ENCODE assay signal across 13 mouse cellular contexts in the genomic region with DNA sequence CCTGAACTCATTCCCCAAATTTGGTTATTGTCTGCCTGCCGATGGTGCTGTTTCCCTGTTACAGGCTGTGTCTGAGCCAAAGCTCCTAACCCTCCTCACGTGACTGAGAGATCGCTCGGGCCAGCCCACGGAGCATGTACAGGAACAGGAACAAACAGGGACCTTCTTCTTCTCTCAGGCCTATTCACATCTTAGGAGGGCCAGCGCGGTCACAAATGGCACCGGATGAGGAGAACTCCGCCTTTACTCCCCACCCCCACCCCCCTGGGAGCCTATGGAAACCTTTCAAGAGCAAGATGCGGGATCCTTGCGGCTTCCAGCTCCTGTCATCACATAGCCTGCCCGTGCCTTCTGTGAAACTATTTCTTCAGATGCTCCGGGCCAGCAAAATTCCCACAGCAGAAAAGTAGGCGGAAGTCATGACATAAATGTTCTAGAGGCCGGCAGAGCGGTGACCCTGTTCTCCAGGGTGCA. TPM values are rescaled to one million over a fixed set of nuclear protein-coding genes. Genes with fewer than 3 reads are reported as not detected.
A peak's percentile ranks its signal among the peaks of the same experiment; 100 is the strongest.
DNase-seq lines count a peak whose midpoint lies in the region; ATAC-seq and TF ChIP-seq lines count a peak whose summit lies in the region.
"Had no signal": no experiment of that assay in that cellular context is flagged by ENCODE, and none has a peak within 500 bp of the region (broad histone marks: within the 10 kb centered on the region; RNA-seq: fewer than 3 reads in every experiment).

No protein-coding gene starts in this region.

- ATAC-seq in midbrain, postnatal 0 days (ENCODE audit: low FRiP score), result no peak
- no peak for ATAC-seq in midbrain, embryonic 16.5 days
- ATAC-seq in liver, postnatal 0 days, result no peak
- no peak for ATAC-seq in hindbrain, embryonic 12.5 days (ENCODE audit: low FRiP score)

- H3K36me3 ChIP-seq in midbrain, postnatal 0 days (ENCODE audit: insufficient read depth, low read length), result no peaks in the 10 kb centered on the region
- H3K36me3 ChIP-seq in midbrain, embryonic 16.5 days (ENCODE audit: control insufficient read depth, insufficient read depth, low read length), result no peaks in the 10 kb centered on the region
- no peaks in the 10 kb centered on the region for H3K36me3 ChIP-seq in liver, postnatal 0 days (replicated peaks; ENCODE audit: insufficient read depth, low read length)
- H3K36me3 ChIP-seq in hindbrain, embryonic 12.5 days, result no peaks in the 10 kb centered on the region

- 77% methylated on average over 16 of the region's 16 CpGs for WGBS in midbrain, postnatal 0 days
- 77% methylated on average over 16 of the region's 16 CpGs for WGBS in midbrain, embryonic 16.5 days
- 70% methylated on average over 16 of the region's 16 CpGs for WGBS in liver, postnatal 0 days (ENCODE audit: insufficient replicate concordance)
- WGBS in hindbrain, embryonic 12.5 days, result 66% methylated on average over 16 of the region's 16 CpGs

- TF ChIP-seq EP300 in liver, postnatal 0 days (IDR thresholded peaks at IDR 0.05; ENCODE audit: low read depth), result no peak

- H3K9ac ChIP-seq in midbrain, postnatal 0 days (replicated peaks; ENCODE audit: low read length, poor library complexity, severe bottlenecking), result no peak overlapping the region
- no peak overlapping the region for H3K9ac ChIP-seq in midbrain, embryonic 16.5 days (ENCODE audit: low read depth, low read length)
- H3K9ac ChIP-seq in liver, postnatal 0 days (replicated peaks), result no peak overlapping the region
- no peak overlapping the region for H3K9ac ChIP-seq in hindbrain, embryonic 12.5 days

- TF ChIP-seq CTCF in midbrain, postnatal 0 days (IDR thresholded peaks at IDR 0.05), result no peak
- TF ChIP-seq CTCF in liver, postnatal 0 days (IDR thresholded peaks at IDR 0.05; ENCODE audit: low read depth), result no peak

- no peak overlapping the region for H3K4me3 ChIP-seq in midbrain, postnatal 0 days (ENCODE audit: low read depth, low read length)
- H3K4me3 ChIP-seq in midbrain, embryonic 16.5 days (ENCODE audit: low read depth, low read length), result no peak overlapping the region
- H3K4me3 ChIP-seq in liver, postnatal 0 days (ENCODE audit: low read depth, low read length), result no peak overlapping the region
- no peak overlapping the region for H3K4me3 ChIP-seq in hindbrain, embryonic 12.5 days

- DNase-seq in cerebellum, adult 11-12 months, result peak; percentile 48
- DNase-seq in cerebellum, postnatal 4 days (ENCODE audit: low spot score in 2 of 2), result no peak
- DNase-seq in midbrain, postnatal 0 days (ENCODE audit: low spot score), result no peak
- DNase-seq in heart, adult 9 months (ENCODE audit: low spot score in 2 of 2), result peak; percentile 60
- DNase-seq in left cerebral cortex, adult 11 months (ENCODE audit: low spot score), result no peak
- no peak for DNase-seq in liver, postnatal 0 days
- DNase-seq: B cell, adult 2 months; layer of hippocampus, postnatal 36 days; retina, postnatal 1 day had no signal

- H3K9me3 ChIP-seq in midbrain, postnatal 0 days (ENCODE audit: low read length), result no peaks in the 10 kb centered on the region
- no peaks in the 10 kb centered on the region for H3K9me3 ChIP-seq in midbrain, embryonic 16.5 days (replicated peaks; ENCODE audit: control insufficient read depth, low read length, poor library complexity, severe bottlenecking)
- H3K9me3 ChIP-seq in liver, postnatal 0 days (ENCODE audit: low read length), result no peaks in the 10 kb centered on the region
- no peaks in the 10 kb centered on the region for H3K9me3 ChIP-seq in hindbrain, embryonic 12.5 days (replicated peaks)

- H3K4me2 ChIP-seq in midbrain, postnatal 0 days (ENCODE audit: low read depth, low read length, poor library complexity, severe bottlenecking), result 0 out of 2 replicates have a peak overlapping the region, but pooled peaks have one; percentile 0
- no peak overlapping the region for H3K4me2 ChIP-seq in midbrain, embryonic 16.5 days (ENCODE audit: low read length)
- H3K4me2 ChIP-seq in liver, postnatal 0 days (ENCODE audit: low read depth, low read length), result no peak overlapping the region
- no peak overlapping the region for H3K4me2 ChIP-seq in hindbrain, embryonic 12.5 days (replicated peaks)

- H3K4me1 ChIP-seq in midbrain, postnatal 0 days (ENCODE audit: insufficient read depth, low read length), result no peaks in the 10 kb centered on the region
- H3K4me1 ChIP-seq in midbrain, embryonic 16.5 days (ENCODE audit: control insufficient read depth, insufficient read depth, low read length), result no peaks in the 10 kb centered on the region
- no peaks in the 10 kb centered on the region for H3K4me1 ChIP-seq in liver, postnatal 0 days (ENCODE audit: insufficient read depth)
- no peaks in the 10 kb centered on the region for H3K4me1 ChIP-seq in hindbrain, embryonic 12.5 days

- no peaks in the 10 kb centered on the region for H3K27me3 ChIP-seq in midbrain, postnatal 0 days (ENCODE audit: insufficient read depth, low read length)
- H3K27me3 ChIP-seq in midbrain, embryonic 16.5 days (ENCODE audit: control insufficient read depth, insufficient read depth, low read depth, low read length), result no peaks in the 10 kb centered on the region
- H3K27me3 ChIP-seq in liver, postnatal 0 days (ENCODE audit: insufficient read depth, low read length), result no peaks in the 10 kb centered on the region
- no peaks in the 10 kb centered on the region for H3K27me3 ChIP-seq in hindbrain, embryonic 12.5 days

- no peak overlapping the region for H3K27ac ChIP-seq in midbrain, postnatal 0 days (ENCODE audit: low read depth, low read length)
- no peak overlapping the region for H3K27ac ChIP-seq in midbrain, embryonic 16.5 days (ENCODE audit: low read length)
- no peak overlapping the region for H3K27ac ChIP-seq in liver, postnatal 0 days (ENCODE audit: low read depth)
- H3K27ac ChIP-seq in hindbrain, embryonic 12.5 days, result no peak overlapping the region

RNA-seq across cellular contexts. Expression of a gene that starts 44.6 kb away (rescaled TPM):
- not detected in 2 replicates for total RNA-seq in midbrain, postnatal 0 days (2014; rRNA removed)
- polyA plus RNA-seq in midbrain, postnatal 0 days (2015; fragmentation: Nextera tagmentation; extraction: Ambion mirVana), result 0.45 TPM in 1 of 2 replicates, not detected in the other
- not detected in 2 replicates for polyA plus RNA-seq in midbrain, embryonic 16.5 days (2015; fragmentation: Nextera tagmentation; extraction: Ambion mirVana)
- polyA plus RNA-seq in liver, postnatal 0 days (2015; fragmentation: Nextera tagmentation; extraction: Ambion mirVana), result not detected in 2 replicates
- not detected in 2 replicates for polyA plus RNA-seq in hindbrain, embryonic 12.5 days (2016; fragmentation: Nextera tagmentation; extraction: Ambion mirVana)
- total RNA-seq: hematopoietic stem cell, adult 5-6 weeks; layer of hippocampus, postnatal 36 days had no signal
- polyA plus RNA-seq: liver, embryonic 16.5 days had no signal

Comparison
In these comparisons a context has a peak if more than half of its experiments do, and no peak if none do; other contexts are left out.
1. DNase-seq: peak in cerebellum, adult 11-12 months (single experiment) and heart, adult 9 months (2 of 2); none in cerebellum, postnatal 4 days (0 of 2), midbrain, postnatal 0 days (single experiment), left cerebral cortex, adult 11 months (single experiment) and liver, postnatal 0 days (single experiment).